Mouse (Mus musculus): ENCODE measurements around the gene Ppp1r12a. TPM values are rescaled to one million over a fixed set of nuclear protein-coding genes. Genes with fewer than 3 reads are reported as not detected.

Ppp1r12a gene
- total RNA-seq, 1 experiment, result 106 TPM

DNA sequence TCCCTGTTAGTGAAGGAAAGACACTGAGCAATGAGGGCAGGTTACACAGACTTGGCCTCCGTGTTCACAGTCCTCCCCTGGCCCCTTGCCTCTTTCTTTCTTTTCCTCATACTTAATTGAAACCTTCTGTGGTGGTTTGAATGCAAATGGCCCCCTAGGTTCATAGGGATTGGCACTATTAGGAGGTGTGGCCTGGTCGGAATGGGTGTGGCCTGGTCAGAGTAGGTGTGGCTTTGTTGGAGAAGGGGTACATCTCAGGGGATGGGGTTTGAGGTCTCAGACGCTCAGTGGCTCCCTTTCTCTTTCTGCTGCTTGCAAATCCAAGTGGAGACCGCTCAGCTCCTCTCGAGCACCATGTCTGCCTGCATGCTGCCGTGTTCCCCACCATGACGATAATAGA, 132.8 kb downstream of the Ppp1r12a start:
- H3K36me3 ChIP-seq (ENCODE audit: control insufficient read depth, insufficient read depth, low read length, poor library complexity, severe bottlenecking), result no peaks in the 10 kb centered on the region
- peak overlapping the region; percentile 79; the same call in 1 of the 2 replicates for H3K27ac ChIP-seq (ENCODE audit: insufficient read depth, low read depth, low read length, poor library complexity, severe bottlenecking)
- H3K4me1 ChIP-seq (ENCODE audit: control insufficient read depth in 2 of 2, insufficient read depth in 2 of 2, low read length in 2 of 2, poor library complexity in 1 of 2), result peaks cover 2 to 13% of the 10 kb centered on the region in 2 experiments; a peak in 3 of 4 replicates
- no peak for TF ChIP-seq HCFC1 (IDR thresholded peaks at IDR 0.05; ENCODE audit: borderline replicate concordance, insufficient read depth, low read length)
- no peak for TF ChIP-seq CHD2 (IDR thresholded peaks at IDR 0.05; ENCODE audit: low read depth, low read length)
- no peak for TF ChIP-seq ZC3H11A (IDR thresholded peaks at IDR 0.05; ENCODE audit: borderline replicate concordance, low read depth, low read length)
- TF ChIP-seq MAFK (IDR thresholded peaks at IDR 0.05; ENCODE audit: insufficient read depth, low read depth, low read length), result no peak
- TF ChIP-seq ZNF384 (IDR thresholded peaks at IDR 0.05; ENCODE audit: low read depth, low read length), result no peak
- no peak for DNase-seq (ENCODE audit: low read depth, low spot score)
- H3K9me3 ChIP-seq (ENCODE audit: control insufficient read depth, insufficient read depth, low read depth, low read length), result no peaks in the 10 kb centered on the region
- peak overlapping the region in 1 of 2 experiments; percentile 33; a peak in 2 of 4 replicates for H3K4me3 ChIP-seq (ENCODE audit: insufficient read depth in 1 of 2, low read depth in 1 of 2, low read length in 2 of 2, poor library complexity in 1 of 2, severe bottlenecking in 1 of 2)
- in situ Hi-C loops (cut with MboI; ENCODE audit: low sequenced_read_pairs in 2 of 2, unreplicated experiment in 2 of 2), result no loop called here
- peak overlapping the region; percentile 33; the same call in 1 of the 2 replicates for H3K9ac ChIP-seq (ENCODE audit: insufficient read depth, low read depth, low read length, poor library complexity, severe bottlenecking)

DNA sequence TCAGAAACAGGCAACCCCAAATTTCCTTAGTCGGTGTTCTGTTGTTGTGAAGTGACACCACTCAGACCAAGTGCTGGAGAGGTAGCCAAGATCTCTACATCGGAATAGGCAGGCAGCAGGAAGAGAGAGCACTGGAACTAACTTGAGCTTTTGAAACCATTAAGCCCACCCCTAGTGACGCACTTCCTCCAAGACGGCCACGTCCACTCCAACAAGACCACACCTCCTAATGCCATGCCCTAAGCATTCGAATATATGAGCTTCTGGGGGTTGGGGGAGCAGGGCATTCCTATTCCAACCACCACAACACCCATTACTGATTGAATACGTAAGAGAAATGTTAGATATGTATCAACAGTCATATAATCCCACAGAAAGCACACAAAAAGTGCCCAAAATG, 134.5 kb downstream of the Ppp1r12a start:
- in situ Hi-C loops (cut with MboI; ENCODE audit: low sequenced_read_pairs in 2 of 2, unreplicated experiment in 2 of 2), result no loop called here
- Histone ChIP-seq H3K36me3 (ENCODE audit: control insufficient read depth, insufficient read depth, low read length, poor library complexity, severe bottlenecking) (no peaks in the 10 kb centered on the region), H3K27ac (ENCODE audit: insufficient read depth, low read depth, low read length, poor library complexity, severe bottlenecking) (peak overlapping the region; percentile 76), H3K9ac (ENCODE audit: insufficient read depth, low read depth, low read length, poor library complexity, severe bottlenecking) (peak overlapping the region; percentile 83), H3K4me1 (ENCODE audit: control insufficient read depth in 2 of 2, insufficient read depth in 2 of 2, low read length in 2 of 2, poor library complexity in 1 of 2) (peaks cover 4 to 12% of the 10 kb centered on the region in 2 experiments; a peak in 3 of 4 replicates), H3K9me3 (ENCODE audit: control insufficient read depth, insufficient read depth, low read depth, low read length) (no peaks in the 10 kb centered on the region), H3K4me3 (ENCODE audit: insufficient read depth in 1 of 2, low read depth in 1 of 2, low read length in 2 of 2, poor library complexity in 1 of 2, severe bottlenecking in 1 of 2) (peak overlapping the region; percentile 49 to 71)
- no peak for TF ChIP-seq MAFK (IDR thresholded peaks at IDR 0.05; ENCODE audit: insufficient read depth, low read depth, low read length)
- TF ChIP-seq HCFC1 (IDR thresholded peaks at IDR 0.05; ENCODE audit: borderline replicate concordance, insufficient read depth, low read length), result no peak
- no peak for TF ChIP-seq ZC3H11A (IDR thresholded peaks at IDR 0.05; ENCODE audit: borderline replicate concordance, low read depth, low read length)
- TF ChIP-seq CHD2 (IDR thresholded peaks at IDR 0.05; ENCODE audit: low read depth, low read length), result no peak
- no peak for TF ChIP-seq ZNF384 (IDR thresholded peaks at IDR 0.05; ENCODE audit: low read depth, low read length)
- DNase-seq (ENCODE audit: low read depth, low spot score), result no peak

DNA sequence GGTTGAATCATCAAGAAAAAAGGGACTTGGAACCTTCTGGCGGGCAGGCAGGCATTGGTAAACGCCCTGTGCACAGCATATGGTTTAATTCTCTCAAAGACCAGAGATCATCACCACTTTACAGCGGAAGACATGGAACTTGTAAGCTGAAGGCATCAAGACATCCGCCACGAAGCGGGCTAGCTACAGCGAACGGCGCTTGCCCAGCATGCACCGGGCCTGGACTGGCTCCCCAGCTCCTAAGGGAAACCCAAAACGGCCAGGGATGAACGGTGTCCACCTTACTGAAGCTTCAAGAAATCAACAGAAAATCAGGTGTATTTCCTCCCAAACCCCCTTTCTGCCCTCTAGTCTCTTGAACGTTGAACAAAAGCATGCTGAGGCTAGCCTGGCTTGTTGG, 136.3 kb downstream of the Ppp1r12a start:
- Histone ChIP-seq H3K4me1 (ENCODE audit: control insufficient read depth in 2 of 2, insufficient read depth in 2 of 2, low read length in 2 of 2, poor library complexity in 1 of 2) (peaks cover 4 to 9% of the 10 kb centered on the region in 2 experiments; a peak in 3 of 4 replicates), H3K4me3 (ENCODE audit: insufficient read depth in 1 of 2, low read depth in 1 of 2, low read length in 2 of 2, poor library complexity in 1 of 2, severe bottlenecking in 1 of 2) (peak overlapping the region; percentile 7 to 20; a peak in 2 of 4 replicates), H3K9me3 (ENCODE audit: control insufficient read depth, insufficient read depth, low read depth, low read length) (no peaks in the 10 kb centered on the region), H3K27ac (ENCODE audit: insufficient read depth, low read depth, low read length, poor library complexity, severe bottlenecking) (peak overlapping the region; percentile 57), H3K9ac (ENCODE audit: insufficient read depth, low read depth, low read length, poor library complexity, severe bottlenecking) (peak overlapping the region; percentile 52; the same call in 1 of the 2 replicates), H3K36me3 (ENCODE audit: control insufficient read depth, insufficient read depth, low read length, poor library complexity, severe bottlenecking) (no peaks in the 10 kb centered on the region)
- TF ChIP-seq ZNF384 (IDR thresholded peaks at IDR 0.05; ENCODE audit: low read depth, low read length) (no peak), CHD2 (IDR thresholded peaks at IDR 0.05; ENCODE audit: low read depth, low read length) (no peak), ZC3H11A (IDR thresholded peaks at IDR 0.05; ENCODE audit: borderline replicate concordance, low read depth, low read length) (no peak), HCFC1 (IDR thresholded peaks at IDR 0.05; ENCODE audit: borderline replicate concordance, insufficient read depth, low read length) (no peak), MAFK (IDR thresholded peaks at IDR 0.05; ENCODE audit: insufficient read depth, low read depth, low read length) (no peak)
- no peak for DNase-seq (ENCODE audit: low read depth, low spot score)
- in situ Hi-C loops (cut with MboI; ENCODE audit: low sequenced_read_pairs in 2 of 2, unreplicated experiment in 2 of 2), result no loop called here

DNA sequence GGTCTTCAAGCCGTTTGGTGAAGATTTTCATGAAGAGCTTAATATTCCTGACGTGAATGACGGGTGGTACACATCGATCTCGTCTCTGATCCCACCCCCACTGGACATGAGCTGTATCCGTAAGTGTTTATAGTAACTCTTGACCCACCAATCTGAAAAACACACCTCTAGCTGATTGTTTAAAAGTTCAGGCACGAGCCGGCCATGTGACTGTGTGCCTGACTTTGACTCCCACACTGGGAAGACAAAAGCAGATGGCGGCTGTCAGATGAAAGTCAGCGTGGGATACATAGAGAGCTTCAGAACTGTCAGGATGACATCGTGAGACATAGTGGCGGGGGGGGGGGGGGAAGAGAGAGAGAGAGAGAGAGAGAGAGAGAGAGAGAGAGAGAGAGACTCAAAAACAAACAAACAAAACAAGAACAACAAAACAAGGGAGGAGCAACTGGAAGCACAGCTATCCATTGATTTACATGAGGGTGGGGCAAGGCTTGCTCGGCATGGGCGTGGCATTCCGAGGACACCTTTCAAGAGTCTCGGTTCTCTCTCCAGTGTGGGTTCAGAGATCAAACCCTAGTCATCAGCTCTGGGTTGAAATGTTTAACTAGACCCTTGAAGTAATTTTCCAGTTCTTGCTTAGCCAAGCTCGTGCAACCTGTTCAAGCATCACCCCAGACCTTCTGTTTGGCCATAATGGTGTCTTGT, 137.0 kb downstream of the Ppp1r12a start:
- Histone ChIP-seq H3K36me3 (ENCODE audit: control insufficient read depth, insufficient read depth, low read length, poor library complexity, severe bottlenecking) (no peaks in the 10 kb centered on the region), H3K4me3 (ENCODE audit: insufficient read depth in 1 of 2, low read depth in 1 of 2, low read length in 2 of 2, poor library complexity in 1 of 2, severe bottlenecking in 1 of 2) (peak overlapping the region in 1 of 2 experiments; percentile 32; a peak in 2 of 4 replicates), H3K9ac (ENCODE audit: insufficient read depth, low read depth, low read length, poor library complexity, severe bottlenecking) (peak overlapping the region; percentile 52; the same call in 1 of the 2 replicates), H3K27ac (ENCODE audit: insufficient read depth, low read depth, low read length, poor library complexity, severe bottlenecking) (peak overlapping the region; percentile 57; the same call in 1 of the 2 replicates), H3K9me3 (ENCODE audit: control insufficient read depth, insufficient read depth, low read depth, low read length) (no peaks in the 10 kb centered on the region), H3K4me1 (ENCODE audit: control insufficient read depth in 2 of 2, insufficient read depth in 2 of 2, low read length in 2 of 2, poor library complexity in 1 of 2) (peaks cover 4 to 7% of the 10 kb centered on the region in 2 experiments; a peak in 3 of 4 replicates)
- TF ChIP-seq HCFC1 (IDR thresholded peaks at IDR 0.05; ENCODE audit: borderline replicate concordance, insufficient read depth, low read length), result no peak
- in situ Hi-C loops (cut with MboI; ENCODE audit: low sequenced_read_pairs in 2 of 2, unreplicated experiment in 2 of 2), result no loop called here
- DNase-seq (ENCODE audit: low read depth, low spot score), result no peak
